8 mouse cellular contexts compared by ENCODE assay signal in genomic region chr7:73552054-73552750, GRCm38 (mm10). TPM values are rescaled to one million over a fixed set of nuclear protein-coding genes. Genes with fewer than 3 reads are reported as not detected.
A peak's percentile ranks its signal among the peaks of the same experiment; 100 is the strongest.
DNase-seq lines count a peak whose midpoint lies in the region; ATAC-seq lines count a peak whose summit lies in the region.

No protein-coding gene starts in this region.

- no peak for ATAC-seq in forebrain, embryonic 14.5 days
- no peak for ATAC-seq in stomach, embryonic 15.5 days (ENCODE audit: insufficient read depth, low FRiP score, low read depth)

- no peaks in the 10 kb centered on the region for H3K27me3 ChIP-seq in forebrain, embryonic 14.5 days (replicated peaks; ENCODE audit: control insufficient read depth, insufficient read depth, low read length)
- H3K27me3 ChIP-seq in stomach, embryonic 15.5 days (replicated peaks) = no peaks in the 10 kb centered on the region

- peak overlapping the region; percentile 50 for H3K4me2 ChIP-seq in forebrain, embryonic 14.5 days (ENCODE audit: low read length)
- peak overlapping the region; percentile 38 for H3K4me2 ChIP-seq in stomach, embryonic 15.5 days

- peak overlapping the region; percentile 45 for H3K9ac ChIP-seq in forebrain, embryonic 14.5 days (ENCODE audit: low read length)
- H3K9ac ChIP-seq in stomach, embryonic 15.5 days = no peak overlapping the region

- H3K4me3 ChIP-seq in forebrain, embryonic 14.5 days (ENCODE audit: low read depth, low read length) = peak overlapping the region; percentile 16
- no peak overlapping the region for H3K4me3 ChIP-seq in stomach, embryonic 15.5 days (replicated peaks)

- H3K36me3 ChIP-seq in forebrain, embryonic 14.5 days (ENCODE audit: control insufficient read depth, insufficient read depth, low read length) = peaks cover 33% of the 10 kb centered on the region
- peaks cover 12% of the 10 kb centered on the region for H3K36me3 ChIP-seq in stomach, embryonic 15.5 days

- DNase-seq in 3134 (ENCODE audit: extremely low read depth, insufficient read length, low spot score) (peak; percentile 54), 416B (ENCODE audit: low read depth) (peak; percentile 64), liver (peak; percentile 45)
- DNase-seq in forebrain, embryonic 14.5 days (ENCODE audit: low spot score) = peak; percentile 5
- DNase-seq in urinary bladder, adult 2 months (ENCODE audit: low spot score) = no peak
- DNase-seq in testis, postnatal 10 days (ENCODE audit: low spot score) = no peak
- DNase-seq in layer of hippocampus, adult 9-11 months = no peak

- H3K9me3 ChIP-seq in forebrain, embryonic 14.5 days (replicated peaks; ENCODE audit: control insufficient read depth, low read length) = no peaks in the 10 kb centered on the region
- H3K9me3 ChIP-seq in stomach, embryonic 15.5 days = no peaks in the 10 kb centered on the region

- peaks cover 13% of the 10 kb centered on the region for H3K4me1 ChIP-seq in forebrain, embryonic 14.5 days (ENCODE audit: control insufficient read depth, insufficient read depth, low read length)
- H3K4me1 ChIP-seq in stomach, embryonic 15.5 days = peaks cover 10% of the 10 kb centered on the region

- no peak overlapping the region for H3K27ac ChIP-seq in forebrain, embryonic 14.5 days (ENCODE audit: low read depth, low read length)
- no peak overlapping the region for H3K27ac ChIP-seq in stomach, embryonic 15.5 days

- 74% methylated on average over 7 of the region's 7 CpGs for WGBS in forebrain, embryonic 14.5 days
- 63% methylated on average over 7 of the region's 7 CpGs for WGBS in stomach, embryonic 15.5 days

RNA-seq across cellular contexts. Expression of gene Chd2, which starts 10.6 kb away (rescaled TPM):
- polyA plus RNA-seq in forebrain, embryonic 14.5 days (2014; fragmentation: Nextera tagmentation; extraction: Ambion mirVana) = 40.2 and 43.4 TPM in 2 replicates
- 43.3 and 48.8 TPM in 2 replicates for polyA plus RNA-seq in stomach, embryonic 15.5 days (2015; fragmentation: Nextera tagmentation; extraction: Ambion mirVana)
- 25.6 and 27.3 TPM in 2 replicates for polyA plus RNA-seq in urinary bladder, adult 2 months (2012; rRNA removed)

Comparison
In these comparisons a context has a peak if more than half of its experiments do, and no peak if none do; other contexts are left out.
1. DNase-seq: peak in 3134 (single experiment), 416B (single experiment), forebrain, embryonic 14.5 days (single experiment) and liver (single experiment); none in urinary bladder, adult 2 months (single experiment), testis, postnatal 10 days (single experiment) and layer of hippocampus, adult 9-11 months (single experiment).